Mouse (Mus musculus): ENCODE measurements around the gene Hspb7. TPM values are rescaled to one million over a fixed set of nuclear protein-coding genes. Genes with fewer than 3 reads are reported as not detected.

Gene Hspb7
- total RNA-seq (2021), result under 1 TPM; 0.47 to 0.90 TPM
- long read RNA-seq, experiment 1, result 0 reads
- long read RNA-seq, experiment 2, result 0 reads

- intact Hi-C loops (cut with DNase I), result no loop called here
- no peak for DNase-seq (ENCODE audit: low spot score in 2 of 2)
Measured at GRCm38 (mm10) chr4:141420192-141420829, at the start of gene Hspb7. Gene Hspb7, plus strand, starts transcription at chr4:141420779.

- no peak for DNase-seq (ENCODE audit: low spot score in 2 of 2)
- intact Hi-C loops (cut with DNase I), result no loop called here
Measured at GRCm38 (mm10) chr4:141372426-141372825, 48.2 kb upstream of the Hspb7 start.

- intact Hi-C loops (cut with DNase I), result no loop called here
- no peak for DNase-seq (ENCODE audit: low spot score in 2 of 2)
Measured at GRCm38 (mm10) chr4:141379674-141380073, 40.9 kb upstream of the Hspb7 start.

GRCm38 (mm10) chr4:141382406-141382805 lies 38.2 kb upstream of the Hspb7 start:
- no peak for DNase-seq (ENCODE audit: low spot score in 2 of 2)
- intact Hi-C loops (cut with DNase I), result no loop called here

- intact Hi-C loops (cut with DNase I), result loop anchor here (5.0 kb wide), 1 partner anchor 192 kb away; no protein-coding TSS in a partner anchor
- DNase-seq (ENCODE audit: low spot score in 2 of 2), result peak in 1 of 2 experiments; percentile 49
Measured at GRCm38 (mm10) chr4:141385275-141385674, 35.3 kb upstream of the Hspb7 start.

- intact Hi-C loops (cut with DNase I), result loop anchor here (5.0 kb wide), 1 partner anchor 191 kb away; no protein-coding TSS in a partner anchor
- DNase-seq (ENCODE audit: low spot score in 2 of 2), result no peak
Measured at GRCm38 (mm10) chr4:141386150-141386549, 34.4 kb upstream of the Hspb7 start.

GRCm38 (mm10) chr4:141387093-141387784 lies 33.3 kb upstream of the Hspb7 start:
- intact Hi-C loops (cut with DNase I), result loop anchor here (5.0 kb wide), 1 partner anchor 190 kb away; no protein-coding TSS in a partner anchor
- DNase-seq (ENCODE audit: low spot score in 2 of 2), result peak; percentile 69 to 86

- no peak for DNase-seq (ENCODE audit: low spot score in 2 of 2)
- intact Hi-C loops (cut with DNase I), result loop anchor here (5.0 kb wide), 1 partner anchor 189 kb away; no protein-coding TSS in a partner anchor
Measured at GRCm38 (mm10) chr4:141387933-141388332, 32.6 kb upstream of the Hspb7 start.

- DNase-seq (ENCODE audit: low spot score in 2 of 2), result no peak
- intact Hi-C loops (cut with DNase I), result loop anchor here (5.0 to 10.0 kb wide), 2 partner anchors 188 to 455 kb away; partner anchors contain the start of gene Ctrc
Measured at GRCm38 (mm10) chr4:141389366-141390150, 31.0 kb upstream of the Hspb7 start.

- intact Hi-C loops (cut with DNase I), result loop anchor here (10.0 kb wide), 1 partner anchor 454 kb away; the partner anchor contains the start of gene Ctrc
- DNase-seq (ENCODE audit: low spot score in 2 of 2), result no peak
Measured at GRCm38 (mm10) chr4:141391293-141391692, 29.3 kb upstream of the Hspb7 start.

- intact Hi-C loops (cut with DNase I), result loop anchor here (10.0 kb wide), 1 partner anchor 450 kb away; the partner anchor contains the start of gene Ctrc
- DNase-seq (ENCODE audit: low spot score in 2 of 2), result no peak
Measured at GRCm38 (mm10) chr4:141394751-141395150, 25.8 kb upstream of the Hspb7 start.

GRCm38 (mm10) chr4:141397861-141398260 lies 22.7 kb upstream of the Hspb7 start:
- no peak for DNase-seq (ENCODE audit: low spot score in 2 of 2)
- intact Hi-C loops (cut with DNase I), result loop anchor here (10.0 kb wide), 1 partner anchor 447 kb away; the partner anchor contains the start of gene Ctrc

- intact Hi-C loops (cut with DNase I), result loop anchor here (10.0 kb wide), 1 partner anchor 446 kb away; the partner anchor contains the start of gene Ctrc
- DNase-seq (ENCODE audit: low spot score in 2 of 2), result no peak
Measured at GRCm38 (mm10) chr4:141398545-141398944, 22.0 kb upstream of the Hspb7 start, which contains the start of gene Clcnka. Gene Clcnka, minus strand, starts transcription at chr4:141398724.

GRCm38 (mm10) chr4:141400171-141400570 lies 20.4 kb upstream of the Hspb7 start:
- intact Hi-C loops (cut with DNase I), result loop anchor here (5.0 kb wide), 1 partner anchor 177 kb away; no protein-coding TSS in a partner anchor
- DNase-seq (ENCODE audit: low spot score in 2 of 2), result no peak

- intact Hi-C loops (cut with DNase I), result loop anchor here (5.0 kb wide), 1 partner anchor 173 kb away; no protein-coding TSS in a partner anchor
- peak; percentile 91 to 94 for DNase-seq (ENCODE audit: low spot score in 2 of 2)
Measured at GRCm38 (mm10) chr4:141404518-141405313, 15.9 kb upstream of the Hspb7 start.

- intact Hi-C loops (cut with DNase I), result no loop called here
- DNase-seq (ENCODE audit: low spot score in 2 of 2), result no peak
Measured at GRCm38 (mm10) chr4:141405314-141405622, 15.3 kb upstream of the Hspb7 start.

GRCm38 (mm10) chr4:141406516-141407299 lies 13.9 kb upstream of the Hspb7 start:
- intact Hi-C loops (cut with DNase I), result no loop called here
- peak in 1 of 2 experiments; percentile 47 for DNase-seq (ENCODE audit: low spot score in 2 of 2)

GRCm38 (mm10) chr4:141408577-141408976 lies 12.0 kb upstream of the Hspb7 start:
- intact Hi-C loops (cut with DNase I), result no loop called here
- DNase-seq (ENCODE audit: low spot score in 2 of 2), result no peak

Measured in left cerebral cortex, postnatal 14 days (tissue).